Mouse (Mus musculus) intestine, embryonic 16.5 days (tissue): ENCODE measurements around the gene Cyp39a1. TPM values are rescaled to one million over a fixed set of nuclear protein-coding genes. Genes with fewer than 3 reads are reported as not detected.

Experiments
- ATAC-seq: fragments of 200-750 bp; cut with Nextera tagmentation; 2 replicates; pipeline ENCODE4 v1.8.0; 2017; ENCODE audit warnings: moderate TSS enrichment, moderate library complexity
- H3K27ac ChIP-seq: fragments of 300-500 bp; sonication (generic); 2 replicates; pipeline ENCODE4 v1.5.1; 2014; ENCODE audit warnings: mild to moderate bottlenecking, low read length
- H3K27me3 ChIP-seq: fragments of 300-500 bp; sonication (generic); replicated peaks from 2 replicates; pipeline ENCODE4 v1.6.1; 2014; ENCODE audit warnings: low read length, control low read depth, mixed read lengths; ENCODE audit not compliant: control insufficient read depth, insufficient read depth
- H3K36me3 ChIP-seq: fragments of 300-500 bp; sonication (generic); 2 replicates; pipeline ENCODE4 v1.6.1; 2014; ENCODE audit warnings: low read length, control low read depth; ENCODE audit not compliant: control insufficient read depth, insufficient read depth
- H3K4me1 ChIP-seq: fragments of 300-500 bp; sonication (generic); 2 replicates; pipeline ENCODE4 v1.6.1; 2014; ENCODE audit warnings: low read length, control low read depth, mixed read lengths; ENCODE audit not compliant: control insufficient read depth, insufficient read depth
- H3K4me2 ChIP-seq: fragments of 300-500 bp; sonication (generic); 2 replicates; pipeline ENCODE4 v1.6.1; 2014; ENCODE audit warnings: low read depth, low read length, control low read depth
- H3K4me3 ChIP-seq: fragments of 300-500 bp; sonication (generic); 2 replicates; pipeline ENCODE4 v1.5.1; 2014; ENCODE audit warnings: mild to moderate bottlenecking, low read length
- H3K9ac ChIP-seq: fragments of 300-500 bp; sonication (generic); 2 replicates; pipeline ENCODE4 v1.6.1; 2014; ENCODE audit warnings: low read depth, low read length
- H3K9me3 ChIP-seq: fragments of 300-500 bp; sonication (generic); 2 replicates; pipeline ENCODE4 v1.6.1; 2016; ENCODE audit warnings: low read length, control low read depth; ENCODE audit not compliant: control insufficient read depth
- WGBS: fragments of 180-500 bp; shearing (Covaris S2); extraction: QIAGEN DNeasy Blood & Tissue Kit; methylation state at CpG from one replicate; pipeline ENCODE4 v1.1.7; 2014; 5-methylcytosine and 5-hydroxymethylcytosine counted together
- polyA plus RNA-seq: library from polyadenylated mRNA; unstranded; fragments of >200 nt; fragmentation: Nextera tagmentation; extraction: Ambion mirVana; gene quantifications from 2 replicates; pipeline ENCODE4 v1.2.1, GENCODE M21; 2015

Gene Cyp39a1
- 13.2 and 15.1 TPM in 2 replicates for polyA plus RNA-seq

DNA sequence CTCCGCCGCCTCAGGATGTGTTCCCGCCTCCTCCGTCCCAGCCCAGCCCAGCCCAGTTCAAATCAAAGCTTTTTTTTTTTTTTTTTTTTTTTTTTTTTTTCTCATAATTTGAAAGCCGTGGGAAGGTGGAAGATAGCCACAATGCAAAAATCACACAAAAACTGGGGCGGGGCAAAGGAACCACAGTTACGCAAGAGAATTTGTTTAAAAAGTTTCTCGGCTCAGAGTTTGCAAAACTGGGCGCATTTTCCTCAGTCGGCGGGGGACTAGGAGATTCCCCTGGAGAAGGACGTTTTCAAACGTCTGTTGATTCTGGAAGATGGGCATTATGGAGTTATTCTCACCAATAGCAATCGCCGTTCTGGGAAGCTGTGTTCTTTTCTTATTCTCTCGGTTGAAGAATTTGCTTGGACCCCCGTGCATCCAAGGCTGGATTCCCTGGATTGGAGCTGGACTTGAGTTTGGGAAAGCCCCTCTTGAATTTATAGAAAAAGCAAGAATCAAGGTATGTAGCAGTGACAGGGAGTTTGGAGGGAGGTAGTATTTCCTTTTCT, at the start of gene Cyp39a1:
Cyp39a1 (plus strand) TSS at position 136 of the 554 bp plus-strand sequence.
- Histone ChIP-seq H3K4me2 (peak within 1 kb of the TSS; percentile 99), H3K36me3 (no peaks in the 10 kb centered on the region), H3K4me3 (peak within 1 kb of the TSS; percentile 90), H3K4me1 (peaks cover 15% of the 10 kb centered on the region; the same call in 1 of the 2 replicates), H3K27me3 (no peaks in the 10 kb centered on the region), H3K9me3 (no peaks in the 10 kb centered on the region), H3K27ac (peak within 1 kb of the TSS; percentile 31; the same call in 1 of the 2 replicates), H3K9ac (peak within 1 kb of the TSS; percentile 82)
- WGBS: under 1% methylated on average over 17 of the region's 17 CpGs
- ATAC-seq: peak; percentile 10

DNA sequence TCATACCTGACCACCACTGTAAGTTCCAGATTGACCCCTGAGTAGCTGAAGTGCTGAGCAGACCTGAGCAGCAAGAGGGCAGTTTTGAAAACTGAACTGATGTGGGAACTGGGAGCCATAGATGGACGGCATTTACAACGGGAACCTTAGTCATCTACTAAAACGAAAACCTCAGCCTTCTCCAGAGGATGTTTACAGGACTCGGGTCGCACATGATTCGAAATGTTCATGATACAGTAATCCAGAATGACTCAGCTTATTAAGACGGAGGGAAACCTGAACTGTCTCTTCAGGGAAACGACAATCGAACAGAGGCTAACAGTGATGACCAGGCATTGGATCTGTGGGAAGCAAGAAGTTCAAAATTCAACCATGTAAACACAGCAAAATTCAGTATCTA, 48.1 kb upstream of the Cyp39a1 start:
- Histone ChIP-seq H3K27me3 (no peaks in the 10 kb centered on the region), H3K4me3 (no peak overlapping the region), H3K9ac (no peak overlapping the region), H3K9me3 (no peaks in the 10 kb centered on the region), H3K36me3 (no peaks in the 10 kb centered on the region), H3K27ac (no peak overlapping the region), H3K4me2 (no peak overlapping the region), H3K4me1 (no peaks in the 10 kb centered on the region)
- ATAC-seq: no peak
- WGBS: 84% methylated on average over 9 of the region's 9 CpGs

- 80% methylated on average over 10 of the region's 10 CpGs for WGBS
- H3K4me2 ChIP-seq: no peak overlapping the region
- H3K36me3 ChIP-seq: no peaks in the 10 kb centered on the region
- H3K9me3 ChIP-seq: no peaks in the 10 kb centered on the region
- H3K27me3 ChIP-seq: no peaks in the 10 kb centered on the region
- no peak overlapping the region for H3K27ac ChIP-seq
- H3K4me1 ChIP-seq: no peaks in the 10 kb centered on the region
- no peak overlapping the region for H3K9ac ChIP-seq
- no peak overlapping the region for H3K4me3 ChIP-seq
- peak; percentile 86 for ATAC-seq
These were observed 45.1 kb upstream of the Cyp39a1 start for GRCm38 (mm10) chr17:43622076-43622475.

DNA sequence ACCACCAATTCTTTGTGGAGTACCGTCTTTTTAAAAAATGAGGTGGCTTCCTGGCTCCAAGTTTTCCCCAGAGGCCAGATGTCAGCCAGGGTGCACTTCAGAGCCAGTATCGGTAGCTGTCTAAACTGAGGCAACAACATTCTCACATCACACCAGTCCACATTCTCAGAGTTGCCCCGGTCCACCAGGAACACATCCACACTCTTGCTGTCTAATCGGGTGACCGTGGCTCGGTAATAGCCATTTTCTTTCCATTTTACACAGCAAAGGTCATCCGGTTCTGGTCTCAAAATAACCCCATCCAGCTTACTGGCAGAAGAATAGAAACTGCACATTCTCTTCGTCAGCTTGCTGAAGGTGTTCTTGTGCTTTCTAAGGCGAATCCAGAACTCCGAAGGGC, 39.0 kb upstream of the Cyp39a1 start:
- Histone ChIP-seq H3K36me3 (no peaks in the 10 kb centered on the region), H3K27me3 (peaks cover 32% of the 10 kb centered on the region), H3K27ac (no peak overlapping the region), H3K4me1 (peaks cover 15% of the 10 kb centered on the region), H3K4me2 (no peak overlapping the region), H3K9ac (no peak overlapping the region), H3K9me3 (no peaks in the 10 kb centered on the region), H3K4me3 (no peak overlapping the region)
- WGBS: 93% methylated on average over 10 of the region's 10 CpGs
- ATAC-seq: no peak

DNA sequence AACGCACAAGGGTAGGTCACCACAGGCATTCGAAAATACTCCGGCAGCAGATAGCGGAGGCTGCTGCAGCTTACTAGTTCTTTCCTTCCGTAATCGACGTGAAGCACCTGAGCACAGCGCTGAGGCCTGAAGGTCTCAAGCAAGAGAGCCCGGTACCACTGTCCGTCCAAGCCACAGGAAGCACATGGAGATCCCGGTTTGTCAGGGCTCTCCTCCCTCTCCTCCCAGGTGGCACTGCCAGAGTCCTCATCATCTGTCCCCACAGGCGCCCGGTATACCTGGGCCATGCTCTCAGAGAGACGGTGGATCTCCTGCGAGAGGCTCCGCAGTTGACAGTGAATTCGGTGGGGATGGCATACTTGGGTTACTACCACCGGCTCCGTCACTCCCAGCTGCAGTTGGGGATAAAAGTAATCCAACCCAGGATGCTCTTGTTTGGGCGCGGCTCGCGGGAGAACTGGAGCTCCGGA, 38.2 kb upstream of the Cyp39a1 start:
- H3K4me1 ChIP-seq: peaks cover 15% of the 10 kb centered on the region
- no peak for ATAC-seq
- H3K9me3 ChIP-seq: no peaks in the 10 kb centered on the region
- peaks cover 32% of the 10 kb centered on the region for H3K27me3 ChIP-seq
- H3K4me3 ChIP-seq: peak overlapping the region; percentile 47
- 20% methylated on average over 24 of the region's 24 CpGs for WGBS
- H3K27ac ChIP-seq: no peak overlapping the region
- H3K36me3 ChIP-seq: no peaks in the 10 kb centered on the region
- peak overlapping the region; percentile 74 for H3K4me2 ChIP-seq
- H3K9ac ChIP-seq: 0 out of 2 replicates have a peak overlapping the region, but pooled peaks have one; percentile 38

- H3K4me2 ChIP-seq: peak within 1 kb of the TSS; percentile 74
- 4% methylated on average over 83 of the region's 83 CpGs for WGBS
- no peaks in the 10 kb centered on the region for H3K9me3 ChIP-seq
- H3K4me3 ChIP-seq: peak within 1 kb of the TSS; percentile 47
- ATAC-seq: peak; percentile 65
- no peak within 1 kb of the TSS for H3K27ac ChIP-seq
- peak within 1 kb of the TSS; percentile 38; the same call in 1 of the 2 replicates for H3K9ac ChIP-seq
- H3K27me3 ChIP-seq: peaks cover 32% of the 10 kb centered on the region
- no peaks in the 10 kb centered on the region for H3K36me3 ChIP-seq
- H3K4me1 ChIP-seq: peaks cover 15% of the 10 kb centered on the region
These were observed 37.5 kb upstream of the Cyp39a1 start, which contains the start of gene Tdrd6 for GRCm38 (mm10) chr17:43629496-43630426. Tdrd6 (minus strand) TSS chr17:43630299.

- Histone ChIP-seq H3K4me3 (peak overlapping the region; percentile 47), H3K4me2 (peak overlapping the region; percentile 74), H3K4me1 (peaks cover 15% of the 10 kb centered on the region), H3K27ac (no peak overlapping the region), H3K9me3 (no peaks in the 10 kb centered on the region), H3K27me3 (peaks cover 32% of the 10 kb centered on the region), H3K36me3 (no peaks in the 10 kb centered on the region), H3K9ac (peak overlapping the region; percentile 38; the same call in 1 of the 2 replicates)
- ATAC-seq: no peak
- WGBS: 56% methylated on average over 13 of the region's 13 CpGs
These were observed 36.8 kb upstream of the Cyp39a1 start for GRCm38 (mm10) chr17:43630427-43630760.

DNA sequence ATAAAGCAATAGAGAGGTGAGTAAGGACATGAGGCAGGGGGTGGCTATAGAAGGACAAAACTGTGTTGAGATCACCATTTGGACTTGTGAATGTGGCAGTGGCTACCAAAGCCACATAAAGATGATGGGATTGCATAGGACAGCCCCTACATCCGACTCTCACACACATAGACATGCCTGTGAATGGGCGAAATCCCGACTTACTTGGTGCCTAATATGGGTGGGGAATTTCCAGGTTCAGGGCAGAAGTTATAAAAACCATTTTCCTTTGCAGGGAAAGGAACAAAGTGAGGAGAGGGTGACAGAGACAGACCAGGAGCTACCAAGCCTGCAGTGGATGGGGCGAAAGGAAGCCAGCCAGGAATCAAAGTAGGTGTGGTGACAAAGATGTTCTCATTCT, 30.1 kb upstream of the Cyp39a1 start:
- Histone ChIP-seq H3K9me3 (no peaks in the 10 kb centered on the region), H3K27me3 (no peaks in the 10 kb centered on the region), H3K9ac (no peak overlapping the region), H3K4me3 (no peak overlapping the region), H3K4me2 (no peak overlapping the region), H3K27ac (no peak overlapping the region), H3K36me3 (no peaks in the 10 kb centered on the region), H3K4me1 (no peaks in the 10 kb centered on the region)
- 95% methylated on average over 4 of the region's 4 CpGs for WGBS
- ATAC-seq: no peak

DNA sequence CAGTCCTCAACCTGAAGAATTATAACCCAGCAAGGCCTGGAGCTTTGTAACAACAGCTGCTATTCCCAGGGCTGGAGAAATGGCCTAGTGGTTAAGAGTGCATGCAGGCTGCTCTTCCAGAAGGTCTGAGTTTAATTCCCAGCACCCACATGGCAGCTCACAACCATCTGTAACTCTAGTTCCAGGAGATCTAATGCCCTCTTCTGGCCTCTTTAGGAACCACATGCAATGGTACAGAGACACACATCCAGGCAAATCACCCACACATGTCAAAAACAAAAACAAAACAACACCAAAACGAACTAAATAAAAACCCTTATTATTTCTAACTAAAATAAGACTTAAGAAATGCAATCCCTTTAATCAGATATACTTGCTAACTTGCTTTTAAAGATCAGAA, 26.4 kb upstream of the Cyp39a1 start:
- no peak for ATAC-seq
- no peaks in the 10 kb centered on the region for H3K9me3 ChIP-seq
- H3K27ac ChIP-seq: no peak overlapping the region
- 77% methylated on average over 1 of the region's 1 CpGs for WGBS
- no peaks in the 10 kb centered on the region for H3K36me3 ChIP-seq
- no peak overlapping the region for H3K4me2 ChIP-seq
- H3K9ac ChIP-seq: no peak overlapping the region
- H3K27me3 ChIP-seq: no peaks in the 10 kb centered on the region
- H3K4me3 ChIP-seq: no peak overlapping the region
- no peaks in the 10 kb centered on the region for H3K4me1 ChIP-seq
